Mouse (Mus musculus) bone marrow macrophage, adult 2 months (primary cell): Measurements from ENCODE around the gene Rbm19.

ENCODE experiments used
- CTCF ChIP-seq: IDR thresholded peaks from 2 replicates; pipeline ENCODE4 v1.5.1; 2012; ENCODE audit warnings: low read depth, mild to moderate bottlenecking, low read length, moderate library complexity
- POLR2A ChIP-seq: IDR thresholded peaks from 2 replicates; pipeline ENCODE4 v1.6.1; 2012; ENCODE audit warnings: mild to moderate bottlenecking, low read depth, low read length, borderline replicate concordance

GRCm38 (mm10) chr5:120146909-120147308, 30.6 kb downstream of the Rbm19 start:
- TF ChIP-seq CTCF (no peak), POLR2A (no peak)
